Mouse (Mus musculus) heart, postnatal 0 days (tissue): Measurements from ENCODE around the gene Cdh12.

Experiments
- CTCF ChIP-seq: IDR thresholded peaks from 2 replicates; pipeline ENCODE4 v1.5.1; 2016; ENCODE audit warnings: antibody characterized with exemption, control low read depth, low read depth
- EP300 ChIP-seq: IDR thresholded peaks from 2 replicates; pipeline ENCODE4 v1.6.1; 2016; ENCODE audit warnings: antibody characterized with exemption, low read depth

DNA sequence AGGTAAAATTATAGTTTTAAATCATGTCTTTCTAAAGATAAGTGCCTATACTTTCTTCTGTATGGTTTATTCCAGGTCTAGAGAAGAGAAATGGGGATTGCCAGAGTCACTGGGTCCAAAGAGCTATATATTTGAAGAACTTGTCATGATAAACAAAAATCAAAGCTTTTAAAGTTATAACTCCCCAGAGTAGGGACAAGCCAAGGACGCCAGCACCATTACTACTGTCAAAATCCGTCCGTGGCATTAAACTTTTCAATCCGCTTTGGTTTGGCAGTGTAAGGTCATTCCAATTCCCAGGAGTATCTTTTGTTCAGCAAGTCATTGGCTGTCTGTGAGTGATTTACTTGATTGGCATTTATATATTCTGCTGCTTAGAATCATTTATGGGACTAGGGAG lies 697.8 kb downstream of the Cdh12 start:
- TF ChIP-seq EP300 (no peak), CTCF (no peak)
